Mouse (Mus musculus) gastrocnemius, adult 2 months (tissue): ENCODE data around the gene Snn. TPM values are rescaled to one million over a fixed set of nuclear protein-coding genes. Genes with fewer than 3 reads are reported as not detected.
"Not testable (repeated sequence)": the region's sequence is repeated elsewhere in the genome, so short reads cannot be mapped to it uniquely, and the experiment has no call there.

Source experiments
- DNase-seq: peaks from one replicate; pipeline ENCODE4 v3.0.0; 2022
- H3K27ac ChIP-seq: fragments of 200-600 bp; 2 replicates; pipeline ENCODE4 v1.8.1; 2022; ENCODE audit warnings: mild to moderate bottlenecking
- H3K4me3 ChIP-seq: fragments of 200-600 bp; 2 replicates; pipeline ENCODE4 v1.8.1; 2022; ENCODE audit warnings: mild to moderate bottlenecking, moderate library complexity
- CTCF ChIP-seq: fragments of 200-600 bp; IDR thresholded peaks from 2 replicates; pipeline ENCODE4 v1.8.1; 2022; ENCODE audit warnings: antibody characterized with exemption, mild to moderate bottlenecking, moderate library complexity
- intact Hi-C: fragments of 180-260 bp; cut with DNase I; formaldehyde crosslinking; loops from one replicate; pipeline ENCODE4 v1.15.1; 2025
- long read RNA-seq, 2 experiments: library from polyadenylated mRNA; stranded (forward); transcript quantifications; one replicate each; pipeline ENCODE4 v2.0.0; 2021
- total RNA-seq, 2 experiments: library from RNA; stranded (reverse); gene quantifications; 2 replicates each; pipeline ENCODE4 v1.2.3; 2021

The Snn gene
- total RNA-seq: 1 to 10 TPM; 2.7 to 3.1 TPM
- long read RNA-seq, experiment 1, transcript Snn-201 (2 exons, 2,872 nt): major isoform, 7 of 8 reads
- long read RNA-seq, experiment 1, partial matches to known transcripts: 0 of 8 reads
- long read RNA-seq, experiment 1, other reads (novel, unspliced or antisense): 1 of 8 reads
- long read RNA-seq, experiment 2, transcript Snn-201 (2 exons, 2,872 nt): major isoform, 5 of 6 reads
- long read RNA-seq, experiment 2, partial matches to known transcripts: 0 of 6 reads
- long read RNA-seq, experiment 2, other reads (novel, unspliced or antisense): 1 of 6 reads

GRCm38 (mm10) chr16:11060645-11061044 is at the start of gene Snn:
Gene Snn, plus strand, starts transcription at chr16:11060945.
- intact Hi-C loops: no loop called here
- TF ChIP-seq CTCF: no peak
- DNase-seq: no peak
- H3K27ac ChIP-seq: no peak within 1 kb of the TSS
- H3K4me3 ChIP-seq: no peak within 1 kb of the TSS

- Histone ChIP-seq H3K27ac (peak overlapping the region; percentile 8; the same call in 1 of the 2 replicates), H3K4me3 (no peak overlapping the region)
- no peak for TF ChIP-seq CTCF
- intact Hi-C loops: no loop called here
- no peak for DNase-seq
Measured at GRCm38 (mm10) chr16:11011206-11011605, 49.5 kb upstream of the Snn start.

- intact Hi-C loops: no loop called here
- DNase-seq: no peak
- H3K27ac ChIP-seq: 0 out of 2 replicates have a peak overlapping the region, but pooled peaks have one; percentile 24
- H3K4me3 ChIP-seq: no peak overlapping the region
- no peak for TF ChIP-seq CTCF
Measured at GRCm38 (mm10) chr16:11011939-11012338, 48.8 kb upstream of the Snn start.

- no peak for TF ChIP-seq CTCF
- no peak overlapping the region for H3K4me3 ChIP-seq
- DNase-seq: peak; percentile 74
- H3K27ac ChIP-seq: peak overlapping the region; percentile 61
- intact Hi-C loops: no loop called here
Measured at GRCm38 (mm10) chr16:11012571-11013463, 47.9 kb upstream of the Snn start.

- peak overlapping the region; percentile 61; the same call in 1 of the 2 replicates for H3K27ac ChIP-seq
- intact Hi-C loops, DNase-seq, H3K4me3 ChIP-seq: not testable (repeated sequence)
Measured at GRCm38 (mm10) chr16:11013464-11014147, 47.1 kb upstream of the Snn start.

GRCm38 (mm10) chr16:11014407-11014806 is 46.3 kb upstream of the Snn start:
- no peak for DNase-seq
- TF ChIP-seq CTCF: no peak
- Histone ChIP-seq H3K27ac (no peak overlapping the region), H3K4me3 (no peak overlapping the region)
- intact Hi-C loops: no loop called here

GRCm38 (mm10) chr16:11016353-11016752 is 44.4 kb upstream of the Snn start:
- intact Hi-C loops: no loop called here
- TF ChIP-seq CTCF: no peak
- no peak for DNase-seq
- no peak overlapping the region for H3K4me3 ChIP-seq
- no peak overlapping the region for H3K27ac ChIP-seq

GRCm38 (mm10) chr16:11017807-11018595 is 42.7 kb upstream of the Snn start:
- H3K27ac ChIP-seq: peak overlapping the region; percentile 13; the same call in 1 of the 2 replicates
- intact Hi-C loops: no loop called here
- no peak for TF ChIP-seq CTCF
- no peak overlapping the region for H3K4me3 ChIP-seq
- no peak for DNase-seq

GRCm38 (mm10) chr16:11021403-11022112 is 39.2 kb upstream of the Snn start:
- H3K27ac ChIP-seq: no peak overlapping the region
- no peak overlapping the region for H3K4me3 ChIP-seq
- intact Hi-C loops: no loop called here
- DNase-seq: no peak
- no peak for TF ChIP-seq CTCF

- H3K27ac ChIP-seq: no peak overlapping the region
- intact Hi-C loops: no loop called here
- DNase-seq: no peak
Measured at GRCm38 (mm10) chr16:11022113-11022489, 38.6 kb upstream of the Snn start.

GRCm38 (mm10) chr16:11023618-11024017 is 37.1 kb upstream of the Snn start:
- DNase-seq: no peak
- intact Hi-C loops: no loop called here
- no peak for TF ChIP-seq CTCF
- no peak overlapping the region for H3K4me3 ChIP-seq
- no peak overlapping the region for H3K27ac ChIP-seq

More at GRCm38 (mm10) chr16:11022113-11022489, 38.6 kb upstream of the Snn start:
- no peak overlapping the region for H3K4me3 ChIP-seq
- no peak for TF ChIP-seq CTCF
